Comparison of ENCODE assay signal across 8 mouse cellular contexts in genomic region chr19:28990194-28990589, GRCm38 (mm10). TPM values are rescaled to one million over a fixed set of nuclear protein-coding genes. Genes with fewer than 3 reads are reported as not detected.
DNase-seq lines count a peak whose midpoint lies in the region; ATAC-seq and TF ChIP-seq lines count a peak whose summit lies in the region.

Cdc37l1 (plus strand) TSS chr19:28990352.

- H3K36me3 ChIP-seq in forebrain, embryonic 15.5 days: peaks cover 10% of the 10 kb centered on the region

- H3K27me3 ChIP-seq in forebrain, embryonic 15.5 days: no peaks in the 10 kb centered on the region

- DNase-seq in ES-CJ7 (ENCODE audit: low read depth, low spot score): peak; percentile 92
- peak; percentile 96 for DNase-seq in cerebellum, adult 11 months
- DNase-seq in heart, postnatal 25 days (ENCODE audit: low spot score): peak; percentile 97
- DNase-seq in layer of hippocampus, adult 18-20 months (ENCODE audit: low spot score in 2 of 2): peak; percentile 93 to 97
- DNase-seq in lung, adult 2 months: peak; percentile 99
- peak; percentile 90 to 92 for DNase-seq in thymus, adult 18-20 months

- no peaks in the 10 kb centered on the region for H3K9me3 ChIP-seq in forebrain, embryonic 15.5 days

- peak within 1 kb of the TSS; percentile 77 for H3K4me2 ChIP-seq in forebrain, embryonic 15.5 days (replicated peaks)

- H3K4me1 ChIP-seq in forebrain, embryonic 15.5 days: peaks cover 31% of the 10 kb centered on the region
- H3K4me1 ChIP-seq in lung, adult 2 months (ENCODE audit: control insufficient read depth, insufficient read depth, low read length): peaks cover 10% of the 10 kb centered on the region

- H3K4me3 ChIP-seq in forebrain, embryonic 15.5 days: peak within 1 kb of the TSS; percentile 95
- H3K4me3 ChIP-seq in lung, adult 2 months (replicated peaks; ENCODE audit: extremely low read depth, low read depth, low read length): peak within 1 kb of the TSS; percentile 45

- TF ChIP-seq CTCF in lung, adult 2 months (IDR thresholded peaks at IDR 0.05; ENCODE audit: insufficient read depth, low read length): no peak

- TF ChIP-seq POLR2A in lung, adult 2 months (IDR thresholded peaks at IDR 0.05; ENCODE audit: borderline replicate concordance, extremely low read depth, low read depth, low read length): peak; percentile 78; the same call in 1 of the 2 replicates

- peak within 1 kb of the TSS; percentile 86 for H3K27ac ChIP-seq in forebrain, embryonic 15.5 days (replicated peaks)

- H3K9ac ChIP-seq in forebrain, embryonic 15.5 days (replicated peaks): peak within 1 kb of the TSS; percentile 88

- intact Hi-C loops in heart, postnatal 25 days (cut with DNase I): loop anchor here (5.0 kb wide), 2 partner anchors 57 to 262 kb away; partner anchors contain the start of genes Ak3 and Jak2

- ATAC-seq in forebrain, embryonic 15.5 days (replicated peaks): peak; percentile 97
- ATAC-seq in neutrophil, adult 5-6 weeks (ENCODE audit: extremely low read depth, insufficient number of reproducible peaks, low FRiP score, poor library complexity, severe bottlenecking): peak; percentile 99

- WGBS in forebrain, embryonic 15.5 days: 0% methylated on average over 37 of the region's 37 CpGs
- WGBS in lung, adult 2 months: under 1% methylated on average over 37 of the region's 37 CpGs

RNA-seq across cellular contexts. Expression of gene Cdc37l1, which starts in this region (rescaled TPM):
- polyA plus RNA-seq in forebrain, embryonic 15.5 days (2015; fragmentation: Nextera tagmentation; extraction: Ambion mirVana): 55.8 and 58.1 TPM in 2 replicates
- 10 to 100 TPM; 58.5 to 64.7 TPM for total RNA-seq in heart, postnatal 25 days (2021)
- 100 to 1,000 TPM; 105 to 118 TPM for total RNA-seq in layer of hippocampus, adult 18-20 months (2021)
- 9.2 and 14.8 TPM in 2 replicates for polyA plus RNA-seq in lung, adult 2 months (2012; rRNA removed)
- 102 and 106 TPM in 2 replicates for total RNA-seq in neutrophil, adult 5-6 weeks (2017)

Comparison
In these comparisons a context has a peak if more than half of its experiments do, and no peak if none do; other contexts are left out.
1. Peak in every context shown above with its lines: DNase-seq, ATAC-seq, H3K4me3 ChIP-seq and H3K27ac ChIP-seq.